Mouse (Mus musculus) lung, embryonic 15.5 days (tissue): Measurements from ENCODE around the gene Nkx1-1. TPM values are rescaled to one million over a fixed set of nuclear protein-coding genes. Genes with fewer than 3 reads are reported as not detected.

ENCODE experiments used
- ATAC-seq: fragments of 200-750 bp; cut with Nextera tagmentation; 2 replicates; pipeline ENCODE4 v1.8.0; 2017; ENCODE audit warnings: moderate number of reproducible peaks, borderline replicate concordance; ENCODE audit not compliant: low FRiP score, low TSS enrichment; ENCODE audit errors: extremely low read depth
- H3K27ac ChIP-seq: fragments of 300-500 bp; sonication (generic); 2 replicates; pipeline ENCODE4 v1.5.1; 2015; ENCODE audit warnings: moderate library complexity, mild to moderate bottlenecking, inconsistent platforms
- H3K27me3 ChIP-seq: fragments of 300-500 bp; sonication (generic); 2 replicates; pipeline ENCODE4 v1.6.1; 2015; ENCODE audit warnings: inconsistent platforms
- H3K36me3 ChIP-seq: fragments of 300-500 bp; sonication (generic); 2 replicates; pipeline ENCODE4 v1.6.1; 2015; ENCODE audit warnings: inconsistent platforms
- H3K4me1 ChIP-seq: fragments of 300-500 bp; sonication (generic); 2 replicates; pipeline ENCODE4 v1.6.1; 2015; ENCODE audit warnings: inconsistent platforms
- H3K4me2 ChIP-seq: fragments of 300-500 bp; sonication (generic); 2 replicates; pipeline ENCODE4 v1.6.1; 2015; ENCODE audit warnings: inconsistent platforms, mild to moderate bottlenecking, moderate library complexity
- H3K4me3 ChIP-seq: fragments of 300-500 bp; sonication (generic); 2 replicates; pipeline ENCODE4 v1.5.1; 2015; ENCODE audit warnings: mild to moderate bottlenecking, inconsistent platforms
- H3K9ac ChIP-seq: fragments of 300-500 bp; sonication (generic); 2 replicates; pipeline ENCODE4 v1.6.1; 2015; ENCODE audit warnings: inconsistent platforms
- H3K9me3 ChIP-seq: fragments of 300-500 bp; sonication (generic); 2 replicates; pipeline ENCODE4 v1.6.1; 2016; ENCODE audit warnings: inconsistent platforms
- WGBS: fragments of 180-500 bp; shearing (Covaris S2); methylation state at CpG from one replicate; pipeline ENCODE4 v1.1.7; 2015; 5-methylcytosine and 5-hydroxymethylcytosine counted together
- polyA plus RNA-seq: library from polyadenylated mRNA; unstranded; fragments of >200 nt; fragmentation: Nextera tagmentation; extraction: Ambion mirVana; gene quantifications from 2 replicates; pipeline ENCODE4 v1.2.1, GENCODE M21; 2015

The Nkx1-1 gene
- polyA plus RNA-seq, 1 experiment from 2014 or later: not detected

- no peak for ATAC-seq
- no peak overlapping the region for H3K9ac ChIP-seq
- no peaks in the 10 kb centered on the region for H3K9me3 ChIP-seq
- H3K36me3 ChIP-seq: peaks cover 10% of the 10 kb centered on the region
- no peak overlapping the region for H3K4me2 ChIP-seq
- no peak overlapping the region for H3K4me3 ChIP-seq
- H3K27ac ChIP-seq: no peak overlapping the region
- no peaks in the 10 kb centered on the region for H3K27me3 ChIP-seq
- H3K4me1 ChIP-seq: no peaks in the 10 kb centered on the region
- 87% methylated on average over 11 of the region's 11 CpGs for WGBS
Observed at GRCm38 (mm10) chr5:33395693-33396092, 38.1 kb downstream of the Nkx1-1 start.

- Histone ChIP-seq H3K4me2 (no peak overlapping the region), H3K27me3 (no peaks in the 10 kb centered on the region), H3K4me1 (no peaks in the 10 kb centered on the region), H3K9ac (no peak overlapping the region), H3K4me3 (no peak overlapping the region), H3K27ac (no peak overlapping the region), H3K36me3 (peaks cover 15% of the 10 kb centered on the region), H3K9me3 (no peaks in the 10 kb centered on the region)
- 16% methylated on average over 7 of the region's 7 CpGs for WGBS
- ATAC-seq: 0 out of 2 replicates have a peak, but pooled peaks have one; percentile 14
Observed at GRCm38 (mm10) chr5:33393803-33394202, 40.0 kb downstream of the Nkx1-1 start.

- Histone ChIP-seq H3K36me3 (peaks cover 20% of the 10 kb centered on the region), H3K4me3 (no peak overlapping the region), H3K4me2 (no peak overlapping the region), H3K27me3 (no peaks in the 10 kb centered on the region), H3K27ac (no peak overlapping the region), H3K4me1 (no peaks in the 10 kb centered on the region), H3K9me3 (no peaks in the 10 kb centered on the region), H3K9ac (no peak overlapping the region)
- 81% methylated on average over 11 of the region's 11 CpGs for WGBS
- ATAC-seq: no peak
Observed at GRCm38 (mm10) chr5:33387550-33387949, 46.2 kb downstream of the Nkx1-1 start.

Other genes starting within 250 kb of the Nkx1-1 start
- gene Spon2, start 215.5 kb downstream of the Nkx1-1 start, polyA plus RNA-seq: 21.3 and 26.4 TPM in 2 replicates
- gene Ctbp1, start 159.0 kb downstream of the Nkx1-1 start, polyA plus RNA-seq: 351 and 372 TPM in 2 replicates
- 124 and 130 TPM in 2 replicates for gene Maea, start 98.5 kb downstream of the Nkx1-1 start, polyA plus RNA-seq
- 7.4 and 8.5 TPM in 2 replicates for gene Uvssa, start 55.4 kb downstream of the Nkx1-1 start, polyA plus RNA-seq
- 55.2 and 56.9 TPM in 2 replicates for gene Fam53a, start 195.7 kb upstream of the Nkx1-1 start, polyA plus RNA-seq
- gene Gm9903, start 195.9 kb upstream of the Nkx1-1 start, polyA plus RNA-seq: 0.33 and 0.37 TPM in 2 replicates
- 274 and 284 TPM in 2 replicates for gene Slbp, start 218.6 kb upstream of the Nkx1-1 start, polyA plus RNA-seq
- 217 and 227 TPM in 2 replicates for gene Tacc3, start 224.2 kb upstream of the Nkx1-1 start, polyA plus RNA-seq
- gene Tmem129, start 224.4 kb upstream of the Nkx1-1 start, polyA plus RNA-seq: 37.3 and 39.7 TPM in 2 replicates